Comparison of ENCODE assay signal across 14 mouse cellular contexts in genomic region chr2:118897808-118898207, GRCm38 (mm10). TPM values are rescaled to one million over a fixed set of nuclear protein-coding genes. Genes with fewer than 3 reads are reported as not detected.
A peak's percentile ranks its signal among the peaks of the same experiment; 100 is the strongest.
DNase-seq lines count a peak whose midpoint lies in the region; ATAC-seq lines count a peak whose summit lies in the region.
"Had no signal": no experiment of that assay in that cellular context is flagged by ENCODE, and none has a peak within 500 bp of the region (broad histone marks: within the 10 kb centered on the region; RNA-seq: fewer than 3 reads in every experiment).

No protein-coding gene starts in this region.

- intact Hi-C loops in heart, postnatal 36 days (cut with DNase I): no loop called here
- intact Hi-C loops in gastrocnemius, postnatal 36 days (cut with DNase I): no loop called here

- DNase-seq in heart, postnatal 36 days: no peak
- no peak for DNase-seq in midbrain, embryonic 14.5 days
- DNase-seq in limb, embryonic 10.5 days (ENCODE audit: low spot score): peak; percentile 45
- DNase-seq in spleen, postnatal 10 days (ENCODE audit: low spot score in 2 of 2): no peak
- DNase-seq in gastrocnemius, postnatal 36 days: no peak
- DNase-seq: adrenal gland, adult 2 months; gastrocnemius, postnatal 14 days; kidney, adult 8-10 months had no signal

- peaks cover 39% of the 10 kb centered on the region for H3K4me1 ChIP-seq in heart, embryonic 13.5 days
- H3K4me1 ChIP-seq in midbrain, embryonic 14.5 days (ENCODE audit: control insufficient read depth, insufficient read depth, low read length): peaks cover 27% of the 10 kb centered on the region
- H3K4me1 ChIP-seq in midbrain, embryonic 16.5 days (ENCODE audit: control insufficient read depth, insufficient read depth, low read length): peaks cover 19% of the 10 kb centered on the region
- H3K4me1 ChIP-seq in limb, embryonic 10.5 days: peaks cover 64% of the 10 kb centered on the region
- peaks cover 36% of the 10 kb centered on the region for H3K4me1 ChIP-seq in neural tube, embryonic 15.5 days

- H3K9ac ChIP-seq in heart, embryonic 13.5 days: 0 out of 2 replicates have a peak overlapping the region, but pooled peaks have one; percentile 44
- 0 out of 2 replicates have a peak overlapping the region, but pooled peaks have one; percentile 9 for H3K9ac ChIP-seq in midbrain, embryonic 14.5 days (replicated peaks; ENCODE audit: low read length)
- no peak overlapping the region for H3K9ac ChIP-seq in midbrain, embryonic 16.5 days (ENCODE audit: low read depth, low read length)
- no peak overlapping the region for H3K9ac ChIP-seq in neural tube, embryonic 15.5 days (replicated peaks)
- H3K9ac ChIP-seq: embryonic facial prominence, embryonic 15.5 days; liver, embryonic 14.5 days; stomach, embryonic 15.5 days had no signal

- H3K27ac ChIP-seq in heart, embryonic 13.5 days (replicated peaks): no peak overlapping the region
- H3K27ac ChIP-seq in midbrain, embryonic 14.5 days (replicated peaks; ENCODE audit: low read depth, low read length): no peak overlapping the region
- H3K27ac ChIP-seq in midbrain, embryonic 16.5 days (ENCODE audit: low read length): no peak overlapping the region
- H3K27ac ChIP-seq in limb, embryonic 10.5 days: no peak overlapping the region
- no peak overlapping the region for H3K27ac ChIP-seq in neural tube, embryonic 15.5 days (replicated peaks)
- H3K27ac ChIP-seq: embryonic facial prominence, embryonic 15.5 days; liver, embryonic 14.5 days; stomach, embryonic 15.5 days had no signal

- WGBS in heart, embryonic 13.5 days: 3% methylated on average over 11 of the region's 11 CpGs
- WGBS in midbrain, embryonic 14.5 days: 0% methylated on average over 11 of the region's 11 CpGs
- WGBS in midbrain, embryonic 16.5 days: 2% methylated on average over 11 of the region's 11 CpGs
- WGBS in limb, embryonic 10.5 days: under 1% methylated on average over 11 of the region's 11 CpGs
- WGBS in neural tube, embryonic 15.5 days: 1% methylated on average over 11 of the region's 11 CpGs

- H3K27me3 ChIP-seq in heart, embryonic 13.5 days (replicated peaks): peaks cover 81% of the 10 kb centered on the region
- H3K27me3 ChIP-seq in midbrain, embryonic 14.5 days (ENCODE audit: control insufficient read depth, insufficient read depth, low read length): peaks cover 60% of the 10 kb centered on the region
- H3K27me3 ChIP-seq in midbrain, embryonic 16.5 days (ENCODE audit: control insufficient read depth, insufficient read depth, low read depth, low read length): peaks cover 60% of the 10 kb centered on the region
- H3K27me3 ChIP-seq in limb, embryonic 10.5 days (ENCODE audit: low read depth, poor library complexity, severe bottlenecking): peaks cover 87% of the 10 kb centered on the region
- H3K27me3 ChIP-seq in neural tube, embryonic 15.5 days (replicated peaks): peaks cover 71% of the 10 kb centered on the region

- no peaks in the 10 kb centered on the region for H3K36me3 ChIP-seq in heart, embryonic 13.5 days
- no peaks in the 10 kb centered on the region for H3K36me3 ChIP-seq in midbrain, embryonic 14.5 days (ENCODE audit: control insufficient read depth, insufficient read depth, low read length)
- H3K36me3 ChIP-seq in midbrain, embryonic 16.5 days (ENCODE audit: control insufficient read depth, insufficient read depth, low read length): no peaks in the 10 kb centered on the region
- no peaks in the 10 kb centered on the region for H3K36me3 ChIP-seq in limb, embryonic 10.5 days
- no peaks in the 10 kb centered on the region for H3K36me3 ChIP-seq in neural tube, embryonic 15.5 days
- H3K36me3 ChIP-seq: embryonic facial prominence, embryonic 15.5 days; stomach, embryonic 15.5 days had no signal

- peak overlapping the region; percentile 87; the same call in 1 of the 2 replicates for H3K4me2 ChIP-seq in heart, embryonic 13.5 days
- no peak overlapping the region for H3K4me2 ChIP-seq in midbrain, embryonic 14.5 days (ENCODE audit: low read length)
- no peak overlapping the region for H3K4me2 ChIP-seq in midbrain, embryonic 16.5 days (ENCODE audit: low read length)
- H3K4me2 ChIP-seq in neural tube, embryonic 15.5 days: peak overlapping the region; percentile 89

- H3K9me3 ChIP-seq in heart, embryonic 13.5 days: no peaks in the 10 kb centered on the region
- H3K9me3 ChIP-seq in midbrain, embryonic 14.5 days (ENCODE audit: control insufficient read depth, low read length): no peaks in the 10 kb centered on the region
- H3K9me3 ChIP-seq in midbrain, embryonic 16.5 days (replicated peaks; ENCODE audit: control insufficient read depth, low read length, poor library complexity, severe bottlenecking): no peaks in the 10 kb centered on the region
- no peaks in the 10 kb centered on the region for H3K9me3 ChIP-seq in limb, embryonic 10.5 days (replicated peaks)
- no peaks in the 10 kb centered on the region for H3K9me3 ChIP-seq in neural tube, embryonic 15.5 days (replicated peaks)
- H3K9me3 ChIP-seq: embryonic facial prominence, embryonic 15.5 days; stomach, embryonic 15.5 days had no signal

- no peak for ATAC-seq in heart, embryonic 13.5 days (ENCODE audit: extremely low read depth, insufficient number of reproducible peaks, low FRiP score, low TSS enrichment)
- no peak for ATAC-seq in midbrain, embryonic 14.5 days (ENCODE audit: low FRiP score, low TSS enrichment)
- ATAC-seq in midbrain, embryonic 16.5 days: no peak
- ATAC-seq in neural tube, embryonic 15.5 days (ENCODE audit: low FRiP score): no peak

- H3K4me3 ChIP-seq in heart, embryonic 13.5 days: 0 out of 2 replicates have a peak overlapping the region, but pooled peaks have one; percentile 57
- no peak overlapping the region for H3K4me3 ChIP-seq in midbrain, embryonic 14.5 days (replicated peaks; ENCODE audit: low read depth, low read length)
- H3K4me3 ChIP-seq in midbrain, embryonic 16.5 days (ENCODE audit: low read depth, low read length): no peak overlapping the region
- peak overlapping the region; percentile 57 for H3K4me3 ChIP-seq in limb, embryonic 10.5 days
- H3K4me3 ChIP-seq in neural tube, embryonic 15.5 days (replicated peaks): no peak overlapping the region

RNA-seq across cellular contexts. Expression of gene Bahd1, which starts 2.4 kb away (rescaled TPM):
- polyA plus RNA-seq in heart, embryonic 13.5 days (2015; fragmentation: Nextera tagmentation; extraction: Ambion mirVana): 2.3 and 3.1 TPM in 2 replicates
- 10 to 100 TPM; 18.6 TPM for total RNA-seq in heart, postnatal 36 days (2021)
- polyA plus RNA-seq in midbrain, embryonic 14.5 days (2014; fragmentation: Nextera tagmentation; extraction: Ambion mirVana): 2.0 and 5.2 TPM in 2 replicates
- polyA plus RNA-seq in midbrain, embryonic 16.5 days (2015; fragmentation: Nextera tagmentation; extraction: Ambion mirVana): 6.4 and 6.9 TPM in 2 replicates
- polyA plus RNA-seq in limb, embryonic 10.5 days (2016; fragmentation: Nextera tagmentation; extraction: Ambion mirVana): 2.4 and 2.6 TPM in 2 replicates
- polyA plus RNA-seq in neural tube, embryonic 15.5 days (2015; fragmentation: Nextera tagmentation; extraction: Ambion mirVana): 8.5 TPM in 2 replicates
- 1 to 10 TPM; 3.5 to 5.5 TPM for total RNA-seq in gastrocnemius, postnatal 36 days (2021)

RNA-seq across cellular contexts. Expression of gene Chst14, which starts 28.5 kb away (rescaled TPM):
- 19.4 and 21.6 TPM in 2 replicates for polyA plus RNA-seq in heart, embryonic 13.5 days (2015; fragmentation: Nextera tagmentation; extraction: Ambion mirVana)
- 1 to 10 TPM; 9.1 to 9.3 TPM for total RNA-seq in heart, postnatal 36 days (2021)
- polyA plus RNA-seq in midbrain, embryonic 14.5 days (2014; fragmentation: Nextera tagmentation; extraction: Ambion mirVana): 3.0 and 7.1 TPM in 2 replicates
- polyA plus RNA-seq in midbrain, embryonic 16.5 days (2015; fragmentation: Nextera tagmentation; extraction: Ambion mirVana): 4.6 and 4.7 TPM in 2 replicates
- 26.2 and 30.3 TPM in 2 replicates for polyA plus RNA-seq in limb, embryonic 10.5 days (2016; fragmentation: Nextera tagmentation; extraction: Ambion mirVana)
- 6.1 and 9.3 TPM in 2 replicates for polyA plus RNA-seq in neural tube, embryonic 15.5 days (2015; fragmentation: Nextera tagmentation; extraction: Ambion mirVana)
- 1 to 10 TPM; 2.6 to 2.9 TPM for total RNA-seq in gastrocnemius, postnatal 36 days (2021)

RNA-seq across cellular contexts. Expression of gene Ivd, which starts 36.1 kb away (rescaled TPM):
- polyA plus RNA-seq in heart, embryonic 13.5 days (2015; fragmentation: Nextera tagmentation; extraction: Ambion mirVana): 69.9 and 75.6 TPM in 2 replicates
- 100 to 1,000 TPM; 340 to 367 TPM for total RNA-seq in heart, postnatal 36 days (2021)
- 32.0 and 33.8 TPM in 2 replicates for polyA plus RNA-seq in midbrain, embryonic 14.5 days (2014; fragmentation: Nextera tagmentation; extraction: Ambion mirVana)
- polyA plus RNA-seq in midbrain, embryonic 16.5 days (2015; fragmentation: Nextera tagmentation; extraction: Ambion mirVana): 38.6 and 46.3 TPM in 2 replicates
- polyA plus RNA-seq in limb, embryonic 10.5 days (2016; fragmentation: Nextera tagmentation; extraction: Ambion mirVana): 86.6 and 90.6 TPM in 2 replicates
- polyA plus RNA-seq in neural tube, embryonic 15.5 days (2015; fragmentation: Nextera tagmentation; extraction: Ambion mirVana): 51.9 and 59.4 TPM in 2 replicates
- 100 to 1,000 TPM in 1 of 2 experiments, 10 to 100 TPM in 1; 94.6 to 149 TPM for total RNA-seq in gastrocnemius, postnatal 36 days (2021)

Comparison
In these comparisons a context has a peak if more than half of its experiments do, and no peak if none do; other contexts are left out.
1. H3K9ac ChIP-seq: peak in heart, embryonic 13.5 days (single experiment) and midbrain, embryonic 14.5 days (single experiment); none in midbrain, embryonic 16.5 days (single experiment) and neural tube, embryonic 15.5 days (single experiment).
2. H3K4me2 ChIP-seq: peak in heart, embryonic 13.5 days (single experiment) and neural tube, embryonic 15.5 days (single experiment); none in midbrain, embryonic 14.5 days (single experiment) and midbrain, embryonic 16.5 days (single experiment).
3. H3K4me3 ChIP-seq: peak in heart, embryonic 13.5 days (single experiment) and limb, embryonic 10.5 days (single experiment); none in midbrain, embryonic 14.5 days (single experiment), midbrain, embryonic 16.5 days (single experiment) and neural tube, embryonic 15.5 days (single experiment).